9 mouse cellular contexts compared by ENCODE assay signal in the genomic region with DNA sequence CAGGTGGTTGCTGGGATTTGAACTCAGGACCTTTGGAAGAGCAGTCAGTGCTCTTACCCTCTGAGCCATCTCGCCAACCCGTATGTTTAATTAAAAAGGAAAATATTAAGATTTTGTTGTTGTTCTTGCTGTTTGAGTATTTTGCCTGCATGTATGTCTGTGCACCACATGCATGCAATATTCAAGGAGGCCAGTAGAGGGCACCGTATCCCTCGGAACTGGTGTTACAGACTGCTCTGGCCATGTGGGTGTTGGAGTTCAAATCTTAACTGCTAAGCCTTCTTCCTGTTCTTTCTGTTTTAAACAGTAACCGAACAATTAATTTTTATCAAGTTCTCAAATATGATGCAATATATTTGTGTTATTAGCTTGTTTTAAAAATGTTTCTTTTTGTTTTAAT. TPM values are rescaled to one million over a fixed set of nuclear protein-coding genes. Genes with fewer than 3 reads are reported as not detected.
DNase-seq lines count a peak whose midpoint lies in the region; TF ChIP-seq lines count a peak whose summit lies in the region.
"Had no signal": no experiment of that assay in that cellular context is flagged by ENCODE, and none has a peak within 500 bp of the region (broad histone marks: within the 10 kb centered on the region; RNA-seq: fewer than 3 reads in every experiment).

No protein-coding gene starts in this region.

- no peak overlapping the region for H3K4me3 ChIP-seq in left cerebral cortex, adult 2 months
- no peak overlapping the region for H3K4me3 ChIP-seq in gastrocnemius, adult 2 months
- H3K4me3 ChIP-seq: hindbrain, embryonic 15.5 days had no signal

- peak; percentile 76 for TF ChIP-seq CTCF in left cerebral cortex, adult 2 months (IDR thresholded peaks at IDR 0.05)
- TF ChIP-seq CTCF in gastrocnemius, adult 2 months (IDR thresholded peaks at IDR 0.05) = peak; percentile 74

- intact Hi-C loops in left cerebral cortex, adult 2 months (cut with DNase I) = no loop called here
- intact Hi-C loops in gastrocnemius, adult 2 months (cut with DNase I) = no loop called here

- no peak overlapping the region for H3K27ac ChIP-seq in left cerebral cortex, adult 2 months
- H3K27ac ChIP-seq in gastrocnemius, adult 2 months = no peak overlapping the region
- H3K27ac ChIP-seq: hindbrain, embryonic 15.5 days had no signal

- peak; percentile 71 to 91 for DNase-seq in adrenal gland, adult (ENCODE audit: inconsistent age in 2 of 2, low spot score in 1 of 2)
- DNase-seq in adrenal gland, adult 8-10 months = no peak
- DNase-seq in left cerebral cortex, adult 2 months (ENCODE audit: extremely low spot score in 1 of 2, low spot score in 2 of 2) = peak in 1 of 2 experiments; percentile 55
- no peak for DNase-seq in left cerebral cortex, adult 11 months (ENCODE audit: low spot score)
- DNase-seq in adrenal gland, postnatal 25 days = peak; percentile 73
- peak; percentile 69 for DNase-seq in gastrocnemius, adult 2 months
- DNase-seq in lung, postnatal 10 days = peak; percentile 76
- DNase-seq in spleen, postnatal 4 days (ENCODE audit: low spot score in 2 of 2) = peak; percentile 73 to 88

RNA-seq across cellular contexts. Expression of a gene that starts 4.8 kb away (rescaled TPM):
- 10 to 100 TPM in 1 of 4 experiments, 1 to 10 TPM in 3; 7.2 to 10.2 (median 8.1) TPM for total RNA-seq in adrenal gland, adult 8-10 months (2022)
- under 1 TPM; 0.79 to 1.00 TPM for total RNA-seq in left cerebral cortex, adult 2 months (2021)
- total RNA-seq in adrenal gland, postnatal 25 days (2021) = 6.8 and 10.8 TPM in 2 replicates
- total RNA-seq in gastrocnemius, adult 2 months (2021) = 1 to 10 TPM; 2.6 TPM

RNA-seq across cellular contexts. Expression of a gene that starts 47.5 kb away (rescaled TPM):
- 10 to 100 TPM; 24.8 to 35.4 (median 32.6) TPM for total RNA-seq in adrenal gland, adult 8-10 months (2022)
- total RNA-seq in left cerebral cortex, adult 2 months (2021) = 100 to 1,000 TPM; 132 to 138 TPM
- 34.2 and 36.9 TPM in 2 replicates for total RNA-seq in adrenal gland, postnatal 25 days (2021)
- 10 to 100 TPM; 12.0 to 13.5 TPM for total RNA-seq in gastrocnemius, adult 2 months (2021)

Comparison
In these comparisons a context has a peak if more than half of its experiments do, and no peak if none do; other contexts are left out.
1. DNase-seq: peak in adrenal gland, adult (2 of 2), adrenal gland, postnatal 25 days (single experiment), gastrocnemius, adult 2 months (single experiment), lung, postnatal 10 days (single experiment) and spleen, postnatal 4 days (2 of 2); none in adrenal gland, adult 8-10 months (single experiment) and left cerebral cortex, adult 11 months (single experiment).